Mouse (Mus musculus): ENCODE measurements at regions not wholly inside any gene's neighbourhood (a gene's known extent, or its start where the extent isn't known, plus 50 kb on each side); places are given as distances from the start of the nearest gene placed in this dataset.

DNA sequence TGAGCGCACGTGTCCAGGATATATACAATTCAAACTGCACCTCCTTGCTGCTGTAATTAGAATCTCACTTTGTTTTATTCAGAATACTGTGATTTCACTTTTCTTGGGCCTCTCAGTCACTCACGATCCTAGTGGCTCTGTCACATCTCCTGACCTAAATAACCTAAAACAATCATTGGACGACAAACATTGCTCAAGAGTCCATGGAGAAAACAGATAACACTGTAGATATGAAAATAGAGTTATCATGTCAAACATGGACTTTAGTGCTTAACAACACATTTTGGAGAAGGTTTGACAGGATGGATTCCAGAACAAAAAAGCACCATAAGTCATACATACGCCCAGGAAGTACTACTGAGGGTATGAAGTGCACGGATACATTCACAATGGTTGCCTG is 461.5 kb downstream of the Dcdc2c start:
- TF ChIP-seq CTCF (IDR thresholded peaks at IDR 0.05; ENCODE audit: borderline replicate concordance, insufficient read depth, low read depth, low read length) (no peak), POLR2A (IDR thresholded peaks at IDR 0.05; ENCODE audit: borderline replicate concordance, insufficient read depth, low read length) (no peak)
